Mouse (Mus musculus): ENCODE measurements around the gene Uba6. TPM values are rescaled to one million over a fixed set of nuclear protein-coding genes. Genes with fewer than 3 reads are reported as not detected.

Uba6 gene
- polyA plus RNA-seq, 1 experiment from 2014 or later: 19.5 TPM

DNA sequence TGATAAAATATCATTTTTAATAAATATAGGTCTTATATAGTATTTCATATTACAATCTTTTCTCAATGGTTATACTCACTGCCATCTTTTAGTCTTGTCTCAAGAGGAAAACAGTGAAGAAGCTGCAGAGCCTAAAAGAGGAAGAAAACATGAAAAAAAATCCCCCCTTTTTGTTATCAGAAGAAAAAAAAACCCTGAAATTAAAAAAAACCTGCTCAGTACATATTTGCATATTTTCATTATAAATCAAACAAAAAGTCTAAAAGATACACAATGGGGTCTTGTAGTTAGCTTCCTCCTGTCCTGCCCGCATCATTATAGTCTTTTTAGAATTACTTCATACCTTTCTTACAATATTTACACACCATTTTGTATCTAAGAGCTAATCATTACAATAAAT lies 43.9 kb downstream of the Uba6 start:
- Histone ChIP-seq H3K4me2 (ENCODE audit: low read depth, low read length) (no peak overlapping the region), H3K4me1 (ENCODE audit: control insufficient read depth, insufficient read depth, low read length) (no peaks in the 10 kb centered on the region), H3K9ac (ENCODE audit: low read depth, low read length) (no peak overlapping the region), H3K4me3 (ENCODE audit: low read depth, low read length) (no peak overlapping the region), H3K9me3 (ENCODE audit: control insufficient read depth, low read length) (no peaks in the 10 kb centered on the region), H3K27me3 (replicated peaks; ENCODE audit: control insufficient read depth, insufficient read depth, low read length) (no peaks in the 10 kb centered on the region), H3K27ac (replicated peaks; ENCODE audit: low read depth, low read length) (no peak overlapping the region), H3K36me3 (ENCODE audit: control insufficient read depth, insufficient read depth, low read length) (peaks cover 35% of the 10 kb centered on the region)
- no peak for ATAC-seq (ENCODE audit: low read depth)
- no peak for DNase-seq (ENCODE audit: low spot score)
- 95% methylated on average over 1 of the region's 1 CpGs for WGBS

DNA sequence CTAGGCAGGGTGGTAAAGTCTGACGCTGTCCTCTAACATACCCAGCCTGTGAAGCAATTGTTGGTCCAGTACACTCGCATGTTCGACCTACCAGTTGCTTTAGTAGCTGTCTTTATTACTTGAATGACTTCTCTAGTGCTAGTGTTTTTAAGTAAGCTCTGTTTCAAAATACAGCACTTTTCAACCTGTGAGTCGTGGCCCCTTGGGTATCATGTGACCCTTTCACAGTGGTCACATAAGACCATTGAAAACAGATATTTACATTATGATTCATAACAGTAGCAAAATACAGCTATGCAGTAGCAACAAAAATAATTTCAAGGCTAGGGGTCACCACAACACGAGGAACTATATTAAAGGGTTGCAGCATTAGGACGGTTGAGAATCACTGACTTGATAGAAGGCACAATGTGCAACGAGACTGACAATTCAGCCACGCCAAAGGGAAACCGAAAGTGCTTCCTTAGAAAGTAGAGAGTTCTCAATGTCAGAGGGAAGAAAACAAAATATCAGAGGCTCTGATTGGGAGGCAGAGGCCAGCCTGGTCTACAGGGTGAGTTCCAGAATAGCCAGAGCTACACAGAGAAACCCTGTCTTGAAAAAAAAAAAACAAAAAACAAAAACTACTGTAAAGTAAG lies 54.0 kb downstream of the Uba6 start:
- H3K36me3 ChIP-seq (ENCODE audit: control insufficient read depth, insufficient read depth, low read length): peaks cover 49% of the 10 kb centered on the region
- H3K9me3 ChIP-seq (ENCODE audit: control insufficient read depth, low read length): no peaks in the 10 kb centered on the region
- no peak overlapping the region for H3K9ac ChIP-seq (ENCODE audit: low read depth, low read length)
- no peak overlapping the region for H3K4me3 ChIP-seq (ENCODE audit: low read depth, low read length)
- DNase-seq (ENCODE audit: low spot score) (no peak), ATAC-seq (ENCODE audit: low read depth) (no peak)
- H3K4me1 ChIP-seq (ENCODE audit: control insufficient read depth, insufficient read depth, low read length): no peaks in the 10 kb centered on the region
- no peak overlapping the region for H3K27ac ChIP-seq (replicated peaks; ENCODE audit: low read depth, low read length)
- 91% methylated on average over 9 of the region's 9 CpGs for WGBS
- no peak overlapping the region for H3K4me2 ChIP-seq (ENCODE audit: low read depth, low read length)
- no peaks in the 10 kb centered on the region for H3K27me3 ChIP-seq (replicated peaks; ENCODE audit: control insufficient read depth, insufficient read depth, low read length)

DNA sequence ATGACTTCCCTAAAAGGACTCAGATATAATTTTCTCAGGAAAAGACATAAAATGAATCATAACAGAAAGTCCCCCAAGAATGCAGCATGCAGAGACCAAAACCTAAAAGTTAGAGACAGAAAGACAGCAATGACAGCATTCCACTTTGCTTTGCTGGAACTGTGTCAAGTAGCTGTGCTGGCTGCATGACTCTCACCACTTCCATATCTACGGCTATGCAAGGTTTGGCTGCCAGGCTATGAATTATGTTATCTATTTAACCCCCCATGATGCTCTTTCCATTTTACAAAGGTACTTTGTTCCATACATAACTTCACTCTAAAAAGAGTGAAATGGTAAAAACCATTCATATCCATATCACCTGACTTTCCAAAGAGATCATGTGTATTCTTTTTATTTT lies 58.6 kb downstream of the Uba6 start:
- Histone ChIP-seq H3K27ac (replicated peaks; ENCODE audit: low read depth, low read length) (no peak overlapping the region), H3K9ac (ENCODE audit: low read depth, low read length) (no peak overlapping the region)
- ATAC-seq (ENCODE audit: low read depth): no peak

DNA sequence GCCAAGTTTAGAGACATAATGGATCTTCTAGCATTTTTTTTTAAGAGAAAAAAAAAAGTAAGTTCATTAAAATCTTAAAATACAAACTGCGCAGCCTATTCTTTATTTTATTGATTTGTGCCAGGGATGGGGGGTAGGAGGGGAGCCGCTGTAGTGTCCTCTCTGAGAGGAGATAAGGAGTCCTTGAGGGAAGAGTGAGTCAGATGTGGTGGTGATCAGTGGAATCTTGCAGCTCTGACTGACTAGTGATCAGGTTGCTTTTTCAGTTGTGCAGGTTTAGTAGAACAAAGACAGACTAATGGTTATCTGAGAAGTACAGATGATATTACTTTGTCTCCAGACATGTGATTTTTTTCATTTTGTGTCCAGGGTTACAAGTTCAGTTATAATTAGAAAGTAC lies 59.6 kb downstream of the Uba6 start:
- WGBS: 96% methylated on average over 2 of the region's 2 CpGs
- no peak for DNase-seq (ENCODE audit: low spot score)

More for the DNA sequence above, 58.6 kb downstream of the Uba6 start:
- Histone ChIP-seq H3K36me3 (ENCODE audit: control insufficient read depth, insufficient read depth, low read length) (peaks cover 41% of the 10 kb centered on the region), H3K4me1 (ENCODE audit: control insufficient read depth, insufficient read depth, low read length) (no peaks in the 10 kb centered on the region), H3K4me2 (ENCODE audit: low read depth, low read length) (no peak overlapping the region), H3K27me3 (replicated peaks; ENCODE audit: control insufficient read depth, insufficient read depth, low read length) (no peaks in the 10 kb centered on the region), H3K9me3 (ENCODE audit: control insufficient read depth, low read length) (no peaks in the 10 kb centered on the region), H3K4me3 (ENCODE audit: low read depth, low read length) (no peak overlapping the region)
- 89% methylated on average over 1 of the region's 1 CpGs for WGBS
- DNase-seq (ENCODE audit: low spot score): no peak

DNA sequence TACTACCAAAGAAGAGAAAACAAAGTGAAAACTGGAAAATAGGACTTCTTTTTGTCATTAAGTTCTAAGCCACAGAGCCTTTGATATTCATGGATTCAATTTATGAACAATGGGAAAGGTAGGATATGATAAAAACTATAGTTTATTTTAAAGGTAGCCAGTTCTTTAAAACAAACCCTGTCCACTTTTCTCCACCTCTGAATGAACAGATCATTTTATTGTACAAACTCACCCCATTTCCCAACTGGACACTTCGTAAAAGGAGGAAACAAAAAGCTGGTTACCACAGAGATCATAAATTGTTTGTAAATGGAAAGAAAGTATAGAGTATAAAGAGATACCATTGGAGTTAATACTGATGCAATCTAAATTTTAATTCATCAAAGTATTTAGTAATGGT lies 61.5 kb downstream of the Uba6 start:
- ATAC-seq (ENCODE audit: low read depth) (no peak), DNase-seq (ENCODE audit: low spot score) (no peak)

More for the DNA sequence above, 59.6 kb downstream of the Uba6 start:
- Histone ChIP-seq H3K4me2 (ENCODE audit: low read depth, low read length) (no peak overlapping the region), H3K4me3 (ENCODE audit: low read depth, low read length) (no peak overlapping the region), H3K9me3 (ENCODE audit: control insufficient read depth, low read length) (no peaks in the 10 kb centered on the region), H3K27me3 (replicated peaks; ENCODE audit: control insufficient read depth, insufficient read depth, low read length) (no peaks in the 10 kb centered on the region), H3K27ac (replicated peaks; ENCODE audit: low read depth, low read length) (no peak overlapping the region), H3K36me3 (ENCODE audit: control insufficient read depth, insufficient read depth, low read length) (peaks cover 34% of the 10 kb centered on the region), H3K9ac (ENCODE audit: low read depth, low read length) (no peak overlapping the region), H3K4me1 (ENCODE audit: control insufficient read depth, insufficient read depth, low read length) (no peaks in the 10 kb centered on the region)
- ATAC-seq (ENCODE audit: low read depth): no peak

DNA sequence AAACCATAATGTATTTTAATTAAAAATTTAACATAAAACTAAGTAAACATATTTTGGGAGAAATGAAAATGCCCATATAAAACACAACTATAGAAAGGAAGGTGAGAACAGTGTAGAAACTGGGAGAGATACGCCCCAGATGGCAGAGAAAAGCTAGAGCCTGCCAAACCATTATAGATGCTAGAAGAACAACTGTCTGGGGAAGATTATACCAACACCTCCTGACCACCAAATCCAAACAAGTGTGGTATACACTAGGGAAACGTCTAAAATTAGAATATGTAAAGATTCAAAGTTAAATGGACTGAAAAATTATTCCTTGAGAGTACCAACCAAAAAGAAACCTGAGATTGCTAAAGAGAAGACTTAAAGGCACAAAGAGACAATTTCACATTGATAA lies 66.0 kb downstream of the Uba6 start:
- no peak for ATAC-seq (ENCODE audit: low read depth)
- H3K27me3 ChIP-seq (replicated peaks; ENCODE audit: control insufficient read depth, insufficient read depth, low read length): no peaks in the 10 kb centered on the region
- H3K9me3 ChIP-seq (ENCODE audit: control insufficient read depth, low read length): no peaks in the 10 kb centered on the region
- no peak for DNase-seq (ENCODE audit: low spot score)
- no peak overlapping the region for H3K9ac ChIP-seq (ENCODE audit: low read depth, low read length)
- no peaks in the 10 kb centered on the region for H3K4me1 ChIP-seq (ENCODE audit: control insufficient read depth, insufficient read depth, low read length)
- no peak overlapping the region for H3K4me3 ChIP-seq (ENCODE audit: low read depth, low read length)
- no peak overlapping the region for H3K27ac ChIP-seq (replicated peaks; ENCODE audit: low read depth, low read length)
- H3K36me3 ChIP-seq (ENCODE audit: control insufficient read depth, insufficient read depth, low read length): peaks cover 16% of the 10 kb centered on the region
- 78% methylated on average over 2 of the region's 2 CpGs for WGBS
- no peak overlapping the region for H3K4me2 ChIP-seq (ENCODE audit: low read depth, low read length)

More for the DNA sequence above, 61.5 kb downstream of the Uba6 start:
- WGBS: 87% methylated on average over 1 of the region's 1 CpGs
- no peaks in the 10 kb centered on the region for H3K4me1 ChIP-seq (ENCODE audit: control insufficient read depth, insufficient read depth, low read length)
- no peak overlapping the region for H3K27ac ChIP-seq (replicated peaks; ENCODE audit: low read depth, low read length)
- peaks cover 35% of the 10 kb centered on the region for H3K36me3 ChIP-seq (ENCODE audit: control insufficient read depth, insufficient read depth, low read length)
- no peak overlapping the region for H3K4me3 ChIP-seq (ENCODE audit: low read depth, low read length)
- H3K9ac ChIP-seq (ENCODE audit: low read depth, low read length): no peak overlapping the region
- H3K27me3 ChIP-seq (replicated peaks; ENCODE audit: control insufficient read depth, insufficient read depth, low read length): no peaks in the 10 kb centered on the region
- no peak overlapping the region for H3K4me2 ChIP-seq (ENCODE audit: low read depth, low read length)
- H3K9me3 ChIP-seq (ENCODE audit: control insufficient read depth, low read length): no peaks in the 10 kb centered on the region

DNA sequence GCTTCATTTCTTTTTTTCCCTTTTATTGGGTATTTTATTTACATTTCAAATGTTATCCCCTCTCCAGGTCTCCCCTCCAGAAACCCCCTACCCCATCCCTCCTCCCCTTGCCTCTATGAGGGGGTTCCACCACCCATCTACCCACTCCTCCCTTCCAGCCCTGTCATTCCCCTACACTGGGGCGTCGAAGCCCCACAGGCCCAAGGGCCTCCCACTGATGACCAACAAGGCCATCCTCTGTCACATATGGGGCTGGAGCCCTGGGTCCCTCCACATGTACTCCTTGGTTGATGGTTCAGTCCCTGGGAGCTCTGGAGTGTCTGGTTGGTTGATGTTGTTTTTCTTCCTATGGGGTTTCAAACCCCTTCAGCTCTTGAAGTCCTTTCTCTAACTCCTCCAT lies 70.4 kb downstream of the Uba6 start:
- no peaks in the 10 kb centered on the region for H3K9me3 ChIP-seq (ENCODE audit: control insufficient read depth, low read length)
- H3K4me1 ChIP-seq (ENCODE audit: control insufficient read depth, insufficient read depth, low read length): no peaks in the 10 kb centered on the region
- ATAC-seq (ENCODE audit: low read depth) (no peak), DNase-seq (ENCODE audit: low spot score) (no peak)
- no peak overlapping the region for H3K4me3 ChIP-seq (ENCODE audit: low read depth, low read length)
- 83% methylated on average over 2 of the region's 2 CpGs for WGBS
- no peaks in the 10 kb centered on the region for H3K27me3 ChIP-seq (replicated peaks; ENCODE audit: control insufficient read depth, insufficient read depth, low read length)
- H3K9ac ChIP-seq (ENCODE audit: low read depth, low read length): no peak overlapping the region
- no peak overlapping the region for H3K4me2 ChIP-seq (ENCODE audit: low read depth, low read length)
- H3K27ac ChIP-seq (replicated peaks; ENCODE audit: low read depth, low read length): no peak overlapping the region
- 0 out of 2 replicates have a peak, but pooled peaks cover 3% of the 10 kb centered on the region for H3K36me3 ChIP-seq (ENCODE audit: control insufficient read depth, insufficient read depth, low read length)

DNA sequence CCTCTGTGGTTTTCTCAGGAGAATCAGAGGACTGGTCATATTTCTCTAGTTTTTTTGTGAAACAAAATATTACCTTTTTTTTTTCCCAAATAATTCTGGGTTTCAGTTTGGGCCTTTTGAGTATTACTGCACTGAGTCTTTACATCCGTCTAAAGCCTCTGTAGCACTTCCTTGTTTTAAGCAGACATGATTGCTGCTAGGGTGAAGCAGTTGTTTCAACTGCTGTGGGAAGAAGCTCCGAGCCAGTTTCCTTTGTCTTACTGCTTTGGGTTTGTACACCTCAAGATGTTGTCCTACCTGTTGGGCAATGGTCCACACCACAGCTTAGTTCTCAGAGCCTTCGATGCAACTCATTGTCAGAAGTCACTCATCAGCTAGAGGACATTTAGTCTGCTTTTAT lies 72.0 kb downstream of the Uba6 start:
- ATAC-seq (ENCODE audit: low read depth) (no peak), DNase-seq (ENCODE audit: low spot score) (no peak)
- Histone ChIP-seq H3K9ac (ENCODE audit: low read depth, low read length) (no peak overlapping the region), H3K27me3 (replicated peaks; ENCODE audit: control insufficient read depth, insufficient read depth, low read length) (no peaks in the 10 kb centered on the region), H3K4me3 (ENCODE audit: low read depth, low read length) (no peak overlapping the region), H3K36me3 (ENCODE audit: control insufficient read depth, insufficient read depth, low read length) (no peaks in the 10 kb centered on the region), H3K4me2 (ENCODE audit: low read depth, low read length) (no peak overlapping the region), H3K4me1 (ENCODE audit: control insufficient read depth, insufficient read depth, low read length) (no peaks in the 10 kb centered on the region), H3K27ac (replicated peaks; ENCODE audit: low read depth, low read length) (no peak overlapping the region), H3K9me3 (ENCODE audit: control insufficient read depth, low read length) (no peaks in the 10 kb centered on the region)
- WGBS: 72% methylated on average over 3 of the region's 3 CpGs

DNA sequence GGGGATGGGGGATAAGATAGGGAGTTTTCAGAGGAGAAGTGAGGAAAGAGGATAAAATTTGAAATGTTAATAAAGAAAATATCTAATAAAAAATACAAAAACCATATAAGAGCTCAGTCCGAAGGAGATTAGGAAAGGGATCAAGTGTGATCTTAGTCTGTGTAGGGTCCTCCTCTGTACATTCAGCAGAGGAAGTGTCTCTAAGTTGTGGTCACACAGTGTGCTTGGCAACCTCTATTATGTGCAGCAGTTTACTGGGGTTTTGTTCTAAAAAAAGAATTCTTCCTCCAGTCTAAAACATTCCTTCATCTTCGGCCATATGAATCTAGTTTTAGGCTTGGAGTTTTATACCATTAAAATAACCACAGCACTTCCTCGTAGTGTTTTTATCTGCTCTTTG lies 73.6 kb downstream of the Uba6 start:
- no peak for DNase-seq (ENCODE audit: low spot score)
- Histone ChIP-seq H3K4me3 (ENCODE audit: low read depth, low read length) (no peak overlapping the region), H3K36me3 (ENCODE audit: control insufficient read depth, insufficient read depth, low read length) (no peaks in the 10 kb centered on the region), H3K9ac (ENCODE audit: low read depth, low read length) (no peak overlapping the region), H3K4me1 (ENCODE audit: control insufficient read depth, insufficient read depth, low read length) (no peaks in the 10 kb centered on the region), H3K27me3 (replicated peaks; ENCODE audit: control insufficient read depth, insufficient read depth, low read length) (no peaks in the 10 kb centered on the region), H3K9me3 (ENCODE audit: control insufficient read depth, low read length) (no peaks in the 10 kb centered on the region), H3K4me2 (ENCODE audit: low read depth, low read length) (no peak overlapping the region), H3K27ac (replicated peaks; ENCODE audit: low read depth, low read length) (no peak overlapping the region)
- ATAC-seq (ENCODE audit: low read depth): no peak
- WGBS: 63% methylated on average over 3 of the region's 3 CpGs
